Mouse (Mus musculus) liver, embryonic 14.5 days (tissue): ENCODE measurements at regions not wholly inside any gene's neighbourhood (a gene's known extent, or its start where the extent isn't known, plus 50 kb on each side); places are given as distances from the start of the nearest gene placed in this dataset.

Experiments used
- CTCF ChIP-seq: IDR thresholded peaks from 2 replicates; pipeline ENCODE4 v1.5.1; 2016; ENCODE audit warnings: antibody characterized with exemption, low read depth, control low read depth
- EP300 ChIP-seq: IDR thresholded peaks from 2 replicates; pipeline ENCODE4 v1.6.1; 2016; ENCODE audit warnings: antibody characterized with exemption, low read depth

DNA sequence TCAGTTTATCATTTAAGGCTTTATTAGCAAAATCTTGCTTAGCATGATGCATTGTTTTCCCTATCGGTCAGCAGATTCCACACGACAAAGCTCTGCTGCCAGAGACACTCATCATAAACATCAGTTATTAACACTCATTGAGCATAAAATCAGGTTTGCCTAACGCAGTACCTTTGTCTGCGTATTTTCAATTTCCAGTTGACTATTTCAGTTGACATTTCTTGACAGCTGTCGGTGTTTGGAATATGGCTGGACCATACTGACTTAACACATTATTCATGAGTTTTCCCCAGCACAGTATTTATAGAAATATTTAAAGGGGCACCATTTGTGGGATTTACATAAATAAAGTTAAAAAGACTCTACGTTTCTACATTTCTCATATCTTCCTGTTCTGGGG, 972.7 kb upstream of the Lcorl start:
- TF ChIP-seq CTCF, result no peak
- no peak for TF ChIP-seq EP300
